ENCODE assay signal across 28 mouse cellular contexts in genomic region chr9:116475206-116475955, GRCm38 (mm10).
DNase-seq lines count a peak whose midpoint lies in the region; ATAC-seq and TF ChIP-seq lines count a peak whose summit lies in the region.
"Had no signal": no experiment of that assay in that cellular context is flagged by ENCODE, and none has a peak within 500 bp of the region (broad histone marks: within the 10 kb centered on the region; RNA-seq: fewer than 3 reads in every experiment).

No protein-coding gene starts in this region.

- H3K36me3 ChIP-seq in hindbrain, postnatal 0 days (ENCODE audit: insufficient read depth, low read length) = no peaks in the 10 kb centered on the region
- H3K36me3 ChIP-seq in hindbrain, embryonic 11.5 days (ENCODE audit: control insufficient read depth, insufficient read depth, low read length) = no peaks in the 10 kb centered on the region
- H3K36me3 ChIP-seq in midbrain, postnatal 0 days (ENCODE audit: insufficient read depth, low read length) = no peaks in the 10 kb centered on the region
- H3K36me3 ChIP-seq in midbrain, embryonic 14.5 days (ENCODE audit: control insufficient read depth, insufficient read depth, low read length) = no peaks in the 10 kb centered on the region
- H3K36me3 ChIP-seq: heart, embryonic 10.5 days; heart, embryonic 15.5 days; liver, embryonic 12.5 days; stomach, embryonic 15.5 days had no signal

- no peak overlapping the region for H3K9ac ChIP-seq in hindbrain, postnatal 0 days (replicated peaks; ENCODE audit: low read length)
- H3K9ac ChIP-seq in hindbrain, embryonic 11.5 days (ENCODE audit: low read depth, low read length) = no peak overlapping the region
- no peak overlapping the region for H3K9ac ChIP-seq in midbrain, postnatal 0 days (replicated peaks; ENCODE audit: low read length, poor library complexity, severe bottlenecking)
- no peak overlapping the region for H3K9ac ChIP-seq in midbrain, embryonic 14.5 days (replicated peaks; ENCODE audit: low read length)
- H3K9ac ChIP-seq: heart, embryonic 15.5 days; liver, embryonic 12.5 days; liver, postnatal 0 days; stomach, embryonic 15.5 days had no signal

- 0 out of 2 replicates have a peak, but pooled peaks have one; percentile 24 for ATAC-seq in hindbrain, postnatal 0 days
- ATAC-seq in hindbrain, embryonic 11.5 days (ENCODE audit: low FRiP score) = no peak
- no peak for ATAC-seq in midbrain, postnatal 0 days (ENCODE audit: low FRiP score)
- no peak for ATAC-seq in midbrain, embryonic 14.5 days (ENCODE audit: low FRiP score, low TSS enrichment)
- ATAC-seq: forebrain, embryonic 14.5 days; intestine, embryonic 16.5 days; liver, embryonic 12.5 days; liver, postnatal 0 days; Patski had no signal

- H3K9me3 ChIP-seq in hindbrain, postnatal 0 days (ENCODE audit: low read length) = no peaks in the 10 kb centered on the region
- no peaks in the 10 kb centered on the region for H3K9me3 ChIP-seq in hindbrain, embryonic 11.5 days (ENCODE audit: control insufficient read depth, low read length)
- H3K9me3 ChIP-seq in midbrain, postnatal 0 days (ENCODE audit: low read length) = no peaks in the 10 kb centered on the region
- no peaks in the 10 kb centered on the region for H3K9me3 ChIP-seq in midbrain, embryonic 14.5 days (ENCODE audit: control insufficient read depth, low read length)
- H3K9me3 ChIP-seq: heart, embryonic 10.5 days; heart, embryonic 15.5 days; stomach, embryonic 15.5 days had no signal

- no peak overlapping the region for H3K27ac ChIP-seq in hindbrain, postnatal 0 days
- H3K27ac ChIP-seq in hindbrain, embryonic 11.5 days (ENCODE audit: low read depth, low read length) = no peak overlapping the region
- no peak overlapping the region for H3K27ac ChIP-seq in midbrain, postnatal 0 days (ENCODE audit: low read depth, low read length)
- no peak overlapping the region for H3K27ac ChIP-seq in midbrain, embryonic 14.5 days (replicated peaks; ENCODE audit: low read depth, low read length)
- H3K27ac ChIP-seq: heart, embryonic 10.5 days; heart, embryonic 15.5 days; kidney, postnatal 0 days; left cerebral cortex, adult 2 months; liver, embryonic 12.5 days; stomach, embryonic 15.5 days had no signal

- peak; percentile 11 to 31 for DNase-seq in cerebellum, postnatal 14 days
- no peak for DNase-seq in cerebellum, adult 11 months
- peak; percentile 53 for DNase-seq in hindbrain, postnatal 0 days (ENCODE audit: low spot score)
- no peak for DNase-seq in hindbrain, embryonic 11.5 days (ENCODE audit: low spot score)
- peak; percentile 54 for DNase-seq in midbrain, postnatal 0 days (ENCODE audit: low spot score)
- DNase-seq in midbrain, embryonic 14.5 days = no peak
- DNase-seq in telencephalon, adult 2 months (ENCODE audit: low read depth, low spot score) = peak; percentile 34
- DNase-seq in gastrocnemius, postnatal 36 days = no peak
- DNase-seq: adrenal gland, postnatal 14 days; cerebellum, adult 9-11 months; gastrocnemius, postnatal 14 days; heart, postnatal 36 days; kidney, adult 8-10 months; kidney, postnatal 4 days; liver, postnatal 0 days; lung, postnatal 36 days; right cerebral cortex, postnatal 25 days; thymus, postnatal 14 days had no signal

- no peaks in the 10 kb centered on the region for H3K27me3 ChIP-seq in hindbrain, postnatal 0 days (ENCODE audit: insufficient read depth, low read length)
- no peaks in the 10 kb centered on the region for H3K27me3 ChIP-seq in hindbrain, embryonic 11.5 days (ENCODE audit: control insufficient read depth, insufficient read depth, low read length)
- H3K27me3 ChIP-seq in midbrain, postnatal 0 days (ENCODE audit: insufficient read depth, low read length) = no peaks in the 10 kb centered on the region
- no peaks in the 10 kb centered on the region for H3K27me3 ChIP-seq in midbrain, embryonic 14.5 days (ENCODE audit: control insufficient read depth, insufficient read depth, low read length)
- H3K27me3 ChIP-seq: heart, embryonic 15.5 days; liver, embryonic 12.5 days; Patski; stomach, embryonic 15.5 days had no signal

- WGBS in hindbrain, postnatal 0 days = 51% methylated on average over 12 of the region's 12 CpGs
- 79% methylated on average over 12 of the region's 12 CpGs for WGBS in hindbrain, embryonic 11.5 days
- 78% methylated on average over 12 of the region's 12 CpGs for WGBS in midbrain, postnatal 0 days
- WGBS in midbrain, embryonic 14.5 days = 82% methylated on average over 12 of the region's 12 CpGs

- no peak overlapping the region for H3K4me3 ChIP-seq in hindbrain, postnatal 0 days (ENCODE audit: low read length)
- no peak overlapping the region for H3K4me3 ChIP-seq in hindbrain, embryonic 11.5 days (ENCODE audit: low read depth, low read length)
- no peak overlapping the region for H3K4me3 ChIP-seq in midbrain, postnatal 0 days (ENCODE audit: low read depth, low read length)
- H3K4me3 ChIP-seq in midbrain, embryonic 14.5 days (replicated peaks; ENCODE audit: low read depth, low read length) = no peak overlapping the region
- H3K4me3 ChIP-seq: heart, embryonic 10.5 days; heart, embryonic 15.5 days; left cerebral cortex, adult 2 months; liver, embryonic 12.5 days; stomach, embryonic 15.5 days had no signal

- H3K4me2 ChIP-seq in hindbrain, postnatal 0 days (ENCODE audit: low read depth, low read length) = no peak overlapping the region
- no peak overlapping the region for H3K4me2 ChIP-seq in hindbrain, embryonic 11.5 days (replicated peaks; ENCODE audit: low read depth, low read length)
- H3K4me2 ChIP-seq in midbrain, postnatal 0 days (ENCODE audit: low read depth, low read length, poor library complexity, severe bottlenecking) = no peak overlapping the region
- H3K4me2 ChIP-seq in midbrain, embryonic 14.5 days (ENCODE audit: low read length) = no peak overlapping the region
- H3K4me2 ChIP-seq: heart, embryonic 15.5 days; liver, embryonic 12.5 days; midbrain, embryonic 11.5 days; stomach, embryonic 15.5 days had no signal

- TF ChIP-seq CTCF in hindbrain, postnatal 0 days (IDR thresholded peaks at IDR 0.05; ENCODE audit: low read depth) = no peak
- no peak for TF ChIP-seq CTCF in midbrain, postnatal 0 days (IDR thresholded peaks at IDR 0.05)

- intact Hi-C loops in gastrocnemius, postnatal 36 days (cut with DNase I) = no loop called here

- H3K4me1 ChIP-seq in hindbrain, postnatal 0 days (ENCODE audit: insufficient read depth, low read length) = no peaks in the 10 kb centered on the region
- no peaks in the 10 kb centered on the region for H3K4me1 ChIP-seq in hindbrain, embryonic 11.5 days (replicated peaks; ENCODE audit: control insufficient read depth, insufficient read depth, low read length)
- H3K4me1 ChIP-seq in midbrain, postnatal 0 days (ENCODE audit: insufficient read depth, low read length) = no peaks in the 10 kb centered on the region
- no peaks in the 10 kb centered on the region for H3K4me1 ChIP-seq in midbrain, embryonic 14.5 days (ENCODE audit: control insufficient read depth, insufficient read depth, low read length)
- H3K4me1 ChIP-seq: heart, embryonic 15.5 days; liver, embryonic 12.5 days; stomach, embryonic 15.5 days had no signal

Comparison
In these comparisons a context has a peak if more than half of its experiments do, and no peak if none do; other contexts are left out.
1. DNase-seq: peak in cerebellum, postnatal 14 days (2 of 2), hindbrain, postnatal 0 days (single experiment), midbrain, postnatal 0 days (single experiment) and telencephalon, adult 2 months (single experiment); none in cerebellum, adult 11 months (single experiment), hindbrain, embryonic 11.5 days (single experiment), midbrain, embryonic 14.5 days (single experiment) and gastrocnemius, postnatal 36 days (0 of 2).